Mouse (Mus musculus): Measurements from ENCODE around the gene Ppp1r9b. TPM values are rescaled to one million over a fixed set of nuclear protein-coding genes. Genes with fewer than 3 reads are reported as not detected.
A peak's percentile ranks its signal among the peaks of the same experiment; 100 is the strongest.

Ppp1r9b gene
- polyA plus RNA-seq, 1 experiment from 2014 or later, result 7.6 TPM

DNA sequence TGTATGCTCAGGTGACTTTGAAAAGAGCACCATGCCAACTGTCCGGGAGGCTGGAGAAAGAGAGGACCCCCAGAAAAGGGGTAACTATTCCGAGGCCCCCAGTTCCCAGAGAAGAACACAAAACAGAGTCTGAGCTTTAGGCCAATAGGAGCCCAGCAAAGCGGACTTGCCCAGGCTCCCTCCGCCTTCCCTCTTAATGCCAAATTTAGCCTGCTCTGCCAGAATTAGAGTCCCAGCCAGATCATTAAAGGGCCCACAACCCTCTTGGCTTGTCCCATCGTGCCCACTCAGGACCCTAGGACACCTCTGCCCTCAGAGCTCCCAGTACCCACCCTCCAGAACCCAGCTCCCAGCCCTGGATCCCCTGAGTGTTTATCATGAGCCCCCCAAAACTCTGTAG, 17.9 kb upstream of the Ppp1r9b start:
- no peak for ATAC-seq (ENCODE audit: low read depth)
- 57% methylated on average over 5 of the region's 5 CpGs for WGBS (ENCODE audit: insufficient replicate concordance)
- no peak overlapping the region for H3K9ac ChIP-seq (ENCODE audit: low read depth, low read length)
- no peaks in the 10 kb centered on the region for H3K4me1 ChIP-seq (ENCODE audit: control insufficient read depth, low read depth, low read length)
- no peaks in the 10 kb centered on the region; the same call in 1 of the 2 replicates for H3K27me3 ChIP-seq (ENCODE audit: control insufficient read depth, insufficient read depth, low read depth, low read length)
- H3K4me3 ChIP-seq (ENCODE audit: low read depth, low read length), result no peak overlapping the region
- no peak overlapping the region for H3K27ac ChIP-seq (ENCODE audit: low read length)
- H3K9me3 ChIP-seq (replicated peaks; ENCODE audit: control insufficient read depth, low read length), result no peaks in the 10 kb centered on the region
- H3K36me3 ChIP-seq (ENCODE audit: control insufficient read depth, insufficient read depth), result no peaks in the 10 kb centered on the region
- no peak overlapping the region for H3K4me2 ChIP-seq (ENCODE audit: low read depth, low read length)

DNA sequence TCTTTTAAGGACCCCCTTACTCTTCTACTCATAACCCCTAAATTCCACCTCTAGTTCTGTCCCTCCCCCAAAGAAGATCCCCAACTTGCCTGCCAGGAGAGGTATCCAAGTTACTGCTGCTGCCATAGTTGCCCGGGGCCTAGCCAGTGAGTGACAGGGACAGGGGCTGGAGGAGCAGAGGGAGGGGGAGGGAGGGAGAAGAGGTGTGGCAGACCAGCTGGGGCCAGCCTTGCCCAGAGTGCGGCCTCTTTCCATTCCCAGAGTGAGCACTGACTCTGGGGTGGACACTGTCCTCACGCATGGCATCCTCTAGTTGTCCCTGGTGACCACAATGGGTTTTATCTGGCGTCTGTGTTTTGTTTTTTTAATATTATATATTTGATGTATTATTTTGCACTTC, 17.5 kb upstream of the Ppp1r9b start:
- ATAC-seq (ENCODE audit: low read depth), result no peak
- Histone ChIP-seq H3K9ac (ENCODE audit: low read depth, low read length) (no peak overlapping the region), H3K9me3 (replicated peaks; ENCODE audit: control insufficient read depth, low read length) (no peaks in the 10 kb centered on the region), H3K27me3 (ENCODE audit: control insufficient read depth, insufficient read depth, low read depth, low read length) (no peaks in the 10 kb centered on the region; the same call in 1 of the 2 replicates), H3K27ac (ENCODE audit: low read length) (no peak overlapping the region), H3K4me1 (ENCODE audit: control insufficient read depth, low read depth, low read length) (no peaks in the 10 kb centered on the region), H3K4me2 (ENCODE audit: low read depth, low read length) (no peak overlapping the region), H3K36me3 (ENCODE audit: control insufficient read depth, insufficient read depth) (no peaks in the 10 kb centered on the region), H3K4me3 (ENCODE audit: low read depth, low read length) (no peak overlapping the region)
- 57% methylated on average over 4 of the region's 4 CpGs for WGBS (ENCODE audit: insufficient replicate concordance)

DNA sequence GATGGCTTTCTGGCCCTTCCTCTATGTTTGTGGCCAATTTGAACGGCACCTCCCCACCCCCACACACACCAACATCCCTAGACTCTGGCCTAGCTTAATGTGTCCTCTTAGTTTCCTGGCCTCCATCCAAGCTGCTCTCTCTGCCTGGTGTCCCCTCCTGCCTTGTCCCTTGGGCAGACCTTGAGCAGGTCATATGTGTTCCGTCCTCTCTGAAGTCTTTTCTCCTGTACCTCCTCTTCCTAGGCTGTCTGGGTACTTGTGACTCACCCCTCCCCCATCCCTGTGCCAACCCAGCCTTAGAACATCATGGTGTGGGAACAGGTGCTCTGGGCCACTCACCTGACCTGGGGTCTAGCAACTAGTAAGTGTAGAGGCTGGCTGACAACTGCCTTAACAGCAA, 15.9 kb upstream of the Ppp1r9b start:
- Histone ChIP-seq H3K4me2 (ENCODE audit: low read depth, low read length) (no peak overlapping the region), H3K9ac (ENCODE audit: low read depth, low read length) (no peak overlapping the region), H3K9me3 (replicated peaks; ENCODE audit: control insufficient read depth, low read length) (no peaks in the 10 kb centered on the region), H3K36me3 (ENCODE audit: control insufficient read depth, insufficient read depth) (no peaks in the 10 kb centered on the region), H3K4me3 (ENCODE audit: low read depth, low read length) (no peak overlapping the region), H3K4me1 (ENCODE audit: control insufficient read depth, low read depth, low read length) (peaks cover 14% of the 10 kb centered on the region), H3K27me3 (ENCODE audit: control insufficient read depth, insufficient read depth, low read depth, low read length) (no peaks in the 10 kb centered on the region; the same call in 1 of the 2 replicates), H3K27ac (ENCODE audit: low read length) (no peak overlapping the region)
- WGBS (ENCODE audit: insufficient replicate concordance), result 61% methylated on average over 2 of the region's 2 CpGs
- no peak for ATAC-seq (ENCODE audit: low read depth)

DNA sequence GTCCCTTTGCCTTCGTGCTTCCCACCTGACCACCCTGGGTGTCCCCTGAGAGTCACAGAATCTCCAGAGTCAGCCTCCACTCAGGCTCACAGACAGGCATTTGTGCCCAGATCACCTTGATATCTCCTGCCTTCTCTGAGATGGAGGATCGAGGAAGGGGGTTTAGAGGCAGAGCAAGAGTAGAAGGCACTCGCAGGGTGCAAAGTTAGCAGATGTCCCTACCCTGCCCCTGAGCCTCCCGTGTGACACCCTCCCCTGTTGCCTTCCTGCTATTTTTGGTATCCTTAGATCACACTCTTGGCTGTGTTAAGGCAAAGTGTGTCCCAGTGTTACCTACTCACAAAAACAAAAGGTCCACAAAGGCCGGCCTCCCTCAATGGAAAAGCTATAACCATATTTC, 14.6 kb upstream of the Ppp1r9b start, which contains the start of gene Sgca:
Sgca (minus strand) TSS at position 129 of the 400 bp plus-strand sequence.
- Histone ChIP-seq H3K9ac (ENCODE audit: low read depth, low read length) (no peak within 1 kb of the TSS), H3K4me3 (ENCODE audit: low read depth, low read length) (no peak within 1 kb of the TSS), H3K27me3 (ENCODE audit: control insufficient read depth, insufficient read depth, low read depth, low read length) (no peaks in the 10 kb centered on the region; the same call in 1 of the 2 replicates), H3K4me1 (ENCODE audit: control insufficient read depth, low read depth, low read length) (peaks cover 14% of the 10 kb centered on the region), H3K9me3 (replicated peaks; ENCODE audit: control insufficient read depth, low read length) (no peaks in the 10 kb centered on the region), H3K27ac (ENCODE audit: low read length) (no peak within 1 kb of the TSS), H3K4me2 (ENCODE audit: low read depth, low read length) (no peak within 1 kb of the TSS), H3K36me3 (ENCODE audit: control insufficient read depth, insufficient read depth) (no peaks in the 10 kb centered on the region)
- 58% methylated on average over 5 of the region's 5 CpGs for WGBS (ENCODE audit: insufficient replicate concordance)
- ATAC-seq (ENCODE audit: low read depth), result no peak

DNA sequence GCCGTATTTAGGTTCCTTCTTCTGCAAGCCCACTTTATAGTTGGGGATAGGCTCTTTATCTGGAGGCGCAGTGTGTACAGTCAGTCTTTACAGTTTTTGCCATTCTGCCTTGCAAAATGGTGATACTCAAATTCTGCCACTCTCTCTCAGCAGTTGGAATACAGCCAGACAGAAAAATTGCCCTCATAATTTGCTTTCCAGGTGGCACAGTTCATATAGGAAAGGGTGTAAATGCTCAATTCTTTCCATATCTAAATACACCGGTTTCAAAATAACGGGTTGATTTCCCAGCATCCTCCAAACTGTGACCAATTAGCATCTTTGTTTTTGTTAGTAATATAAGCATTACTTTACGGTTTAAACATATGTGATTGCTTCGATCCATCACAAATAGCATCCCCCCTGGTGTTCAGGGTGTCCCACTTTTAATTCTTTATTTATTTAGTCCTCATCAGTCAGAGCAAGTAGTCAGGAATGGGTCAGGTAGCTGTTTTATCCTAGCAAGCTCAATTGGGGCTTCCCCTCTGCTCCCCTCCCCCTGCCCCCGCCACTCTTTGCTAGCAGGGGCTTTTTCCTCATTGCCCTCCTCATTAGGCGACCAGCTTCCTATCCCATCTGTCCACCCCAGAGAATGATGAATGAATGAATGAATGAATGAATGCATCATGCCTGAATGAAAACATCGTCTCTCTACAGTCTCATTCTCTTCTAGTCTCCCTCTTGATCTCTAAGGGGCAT, 12.5 kb upstream of the Ppp1r9b start:
- Histone ChIP-seq H3K36me3 (ENCODE audit: control insufficient read depth, insufficient read depth) (no peaks in the 10 kb centered on the region), H3K9ac (ENCODE audit: low read depth, low read length) (no peak overlapping the region), H3K9me3 (replicated peaks; ENCODE audit: control insufficient read depth, low read length) (no peaks in the 10 kb centered on the region), H3K4me1 (ENCODE audit: control insufficient read depth, low read depth, low read length) (peaks cover 14% of the 10 kb centered on the region), H3K4me2 (ENCODE audit: low read depth, low read length) (peak overlapping the region; percentile 58), H3K27ac (ENCODE audit: low read length) (no peak overlapping the region), H3K27me3 (ENCODE audit: control insufficient read depth, insufficient read depth, low read depth, low read length) (no peaks in the 10 kb centered on the region), H3K4me3 (ENCODE audit: low read depth, low read length) (no peak overlapping the region)
- ATAC-seq (ENCODE audit: low read depth), result no peak
- WGBS (ENCODE audit: insufficient replicate concordance), result 37% methylated on average over 9 of the region's 9 CpGs

DNA sequence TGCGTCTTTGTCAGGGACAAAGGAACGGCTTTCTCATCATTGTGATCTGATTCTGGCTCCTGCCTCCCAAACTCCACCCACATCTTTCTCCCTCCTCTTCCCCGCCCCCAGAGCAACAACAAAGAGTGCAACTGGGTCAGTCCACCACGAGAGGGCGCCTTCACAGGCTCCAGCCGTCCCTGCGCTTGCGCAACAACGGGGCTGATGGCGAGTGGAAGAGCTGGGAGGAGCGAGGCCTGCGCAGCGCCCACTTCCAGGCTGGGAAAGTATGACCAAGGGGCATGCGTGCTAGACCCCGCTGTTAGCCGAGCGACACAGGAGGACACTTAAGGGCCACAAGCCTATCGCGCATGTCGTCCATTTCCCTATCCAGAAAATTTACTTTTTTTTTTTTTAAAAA, 11.9 kb upstream of the Ppp1r9b start:
- Histone ChIP-seq H3K27ac (ENCODE audit: low read length) (no peak overlapping the region), H3K4me1 (ENCODE audit: control insufficient read depth, low read depth, low read length) (peaks cover 14% of the 10 kb centered on the region), H3K9ac (ENCODE audit: low read depth, low read length) (peak overlapping the region; percentile 21; the same call in 1 of the 2 replicates), H3K4me2 (ENCODE audit: low read depth, low read length) (peak overlapping the region; percentile 58), H3K36me3 (ENCODE audit: control insufficient read depth, insufficient read depth) (no peaks in the 10 kb centered on the region), H3K9me3 (replicated peaks; ENCODE audit: control insufficient read depth, low read length) (no peaks in the 10 kb centered on the region), H3K27me3 (ENCODE audit: control insufficient read depth, insufficient read depth, low read depth, low read length) (no peaks in the 10 kb centered on the region), H3K4me3 (ENCODE audit: low read depth, low read length) (peak overlapping the region; percentile 42)
- under 1% methylated on average over 20 of the region's 20 CpGs for WGBS (ENCODE audit: insufficient replicate concordance)
- ATAC-seq (ENCODE audit: low read depth), result peak; percentile 90

DNA sequence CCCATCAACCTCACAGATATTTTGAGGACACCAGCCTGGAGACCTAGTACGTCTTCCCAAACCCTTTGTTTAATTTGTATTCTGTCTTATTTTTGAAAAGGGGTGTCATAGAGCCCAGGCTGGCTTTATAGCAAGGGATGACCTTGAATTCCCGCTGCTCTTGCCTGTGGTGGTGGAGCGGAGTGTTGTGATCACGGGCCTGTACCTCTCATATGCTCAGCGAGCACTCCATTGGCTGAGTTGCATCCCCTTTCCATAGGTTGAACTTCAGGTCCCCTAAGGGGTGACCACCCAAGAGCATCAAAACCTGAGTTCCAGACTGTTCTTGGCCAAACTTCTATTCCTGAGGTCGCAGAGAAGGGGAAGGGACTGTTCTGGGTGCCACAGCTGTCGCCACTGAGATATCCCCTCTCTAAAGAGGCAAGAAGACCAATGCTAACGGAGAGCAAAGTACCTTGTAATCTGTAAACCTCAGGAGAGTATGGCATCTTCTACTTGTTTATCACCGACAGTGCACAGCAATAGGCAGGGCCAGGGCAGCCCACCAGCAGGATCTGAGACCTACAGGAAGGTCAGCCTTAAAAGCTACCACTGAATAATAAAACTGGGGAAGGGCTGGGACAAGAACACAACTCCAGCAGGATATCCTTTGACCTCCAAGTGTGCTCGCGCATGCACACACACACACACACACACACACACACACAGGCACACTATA, 11.2 kb upstream of the Ppp1r9b start:
- H3K36me3 ChIP-seq (ENCODE audit: control insufficient read depth, insufficient read depth), result no peaks in the 10 kb centered on the region
- WGBS (ENCODE audit: insufficient replicate concordance), result 58% methylated on average over 11 of the region's 11 CpGs
- peak overlapping the region; percentile 42; the same call in 1 of the 2 replicates for H3K4me3 ChIP-seq (ENCODE audit: low read depth, low read length)
- H3K4me1 ChIP-seq (ENCODE audit: control insufficient read depth, low read depth, low read length), result peaks cover 20% of the 10 kb centered on the region
- peak overlapping the region; percentile 21; the same call in 1 of the 2 replicates for H3K9ac ChIP-seq (ENCODE audit: low read depth, low read length)
- no peaks in the 10 kb centered on the region for H3K27me3 ChIP-seq (ENCODE audit: control insufficient read depth, insufficient read depth, low read depth, low read length)
- H3K27ac ChIP-seq (ENCODE audit: low read length), result peak overlapping the region; percentile 35; the same call in 1 of the 2 replicates
- H3K9me3 ChIP-seq (replicated peaks; ENCODE audit: control insufficient read depth, low read length), result no peaks in the 10 kb centered on the region
- H3K4me2 ChIP-seq (ENCODE audit: low read depth, low read length), result peak overlapping the region; percentile 58
- ATAC-seq (ENCODE audit: low read depth), result peak; percentile 38; the same call in 1 of the 2 replicates

DNA sequence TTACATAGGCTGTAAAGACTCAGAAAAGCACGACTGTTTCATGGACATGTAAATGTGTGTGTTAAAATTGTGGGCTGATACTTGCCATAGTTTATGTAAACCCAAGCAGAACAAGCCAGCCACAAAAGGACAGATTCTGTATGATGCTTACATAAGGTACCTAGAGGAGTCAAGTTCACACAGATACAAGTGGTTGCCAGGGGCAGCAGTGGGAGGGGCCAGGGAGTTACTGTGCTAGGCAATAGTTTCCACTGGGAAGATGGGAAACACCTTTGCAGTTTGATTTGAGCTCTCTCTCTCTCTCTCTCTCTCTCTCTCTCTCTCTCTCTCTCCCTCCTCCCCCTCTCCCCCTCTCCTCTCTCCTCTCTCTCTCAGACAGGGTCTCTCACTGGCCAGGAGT, 5.7 kb upstream of the Ppp1r9b start:
- H3K4me1 ChIP-seq (ENCODE audit: control insufficient read depth, low read depth, low read length), result peaks cover 47% of the 10 kb centered on the region
- H3K4me2 ChIP-seq (ENCODE audit: low read depth, low read length), result no peak overlapping the region
- no peak overlapping the region for H3K9ac ChIP-seq (ENCODE audit: low read depth, low read length)
- no peak overlapping the region for H3K4me3 ChIP-seq (ENCODE audit: low read depth, low read length)
- no peak overlapping the region for H3K27ac ChIP-seq (ENCODE audit: low read length)
- WGBS (ENCODE audit: insufficient replicate concordance), result 54% methylated on average over 1 of the region's 1 CpGs
- no peaks in the 10 kb centered on the region for H3K27me3 ChIP-seq (ENCODE audit: control insufficient read depth, insufficient read depth, low read depth, low read length)
- no peaks in the 10 kb centered on the region for H3K36me3 ChIP-seq (ENCODE audit: control insufficient read depth, insufficient read depth)
- ATAC-seq (ENCODE audit: low read depth), result no peak
- no peaks in the 10 kb centered on the region for H3K9me3 ChIP-seq (replicated peaks; ENCODE audit: control insufficient read depth, low read length)

DNA sequence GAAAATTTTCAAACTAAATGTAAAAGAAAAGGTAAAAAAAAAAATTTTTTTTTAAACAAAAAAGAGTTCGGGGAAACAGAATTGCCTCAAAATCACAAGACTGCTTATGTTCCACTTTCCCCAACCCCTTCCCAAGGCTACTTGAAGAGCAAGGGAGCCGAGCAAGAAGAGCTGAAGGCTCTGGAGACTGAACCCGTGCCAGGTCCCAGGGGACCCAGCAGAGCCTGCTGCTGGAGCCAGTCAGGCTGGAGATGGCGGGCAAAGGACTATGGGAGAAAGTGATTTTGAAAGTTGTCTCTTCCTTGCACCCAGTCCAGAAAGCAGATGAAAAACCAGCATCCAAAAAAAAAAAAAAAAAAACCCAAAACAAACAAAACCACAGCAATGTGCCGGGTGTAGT, 5.0 kb upstream of the Ppp1r9b start:
- Histone ChIP-seq H3K4me1 (ENCODE audit: control insufficient read depth, low read depth, low read length) (peaks cover 52% of the 10 kb centered on the region), H3K9ac (ENCODE audit: low read depth, low read length) (no peak overlapping the region), H3K36me3 (ENCODE audit: control insufficient read depth, insufficient read depth) (no peaks in the 10 kb centered on the region), H3K9me3 (replicated peaks; ENCODE audit: control insufficient read depth, low read length) (no peaks in the 10 kb centered on the region), H3K27ac (ENCODE audit: low read length) (no peak overlapping the region), H3K4me2 (ENCODE audit: low read depth, low read length) (no peak overlapping the region), H3K4me3 (ENCODE audit: low read depth, low read length) (no peak overlapping the region), H3K27me3 (ENCODE audit: control insufficient read depth, insufficient read depth, low read depth, low read length) (no peaks in the 10 kb centered on the region)
- ATAC-seq (ENCODE audit: low read depth), result no peak
- WGBS (ENCODE audit: insufficient replicate concordance), result 77% methylated on average over 5 of the region's 5 CpGs

Data from liver, embryonic 16.5 days (tissue).